Comparison of ENCODE assay signal across 10 mouse cellular contexts in the genomic region with DNA sequence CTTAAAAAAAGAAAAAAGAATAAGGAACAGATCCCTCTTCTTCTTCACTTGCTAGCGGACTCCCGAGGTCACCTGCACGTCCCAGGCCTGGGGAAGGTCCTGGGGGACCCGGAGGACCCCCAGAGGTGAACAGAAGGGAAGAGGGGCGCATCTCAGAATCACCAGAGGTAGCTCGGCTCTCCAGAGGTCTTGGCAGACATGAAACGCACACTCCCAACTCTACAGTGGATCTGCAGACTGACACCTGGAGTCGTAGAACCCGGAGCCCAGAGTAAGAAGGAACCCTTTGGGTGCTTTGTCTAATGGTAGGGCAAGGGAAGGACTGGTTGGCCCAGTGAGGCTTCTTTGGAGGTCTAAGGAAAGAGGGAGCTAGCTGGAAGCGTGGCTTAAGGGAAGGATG. TPM values are rescaled to one million over a fixed set of nuclear protein-coding genes. Genes with fewer than 3 reads are reported as not detected.
DNase-seq lines count a peak whose midpoint lies in the region; ATAC-seq and TF ChIP-seq lines count a peak whose summit lies in the region.
"Had no signal": no experiment of that assay in that cellular context is flagged by ENCODE, and none has a peak within 500 bp of the region (broad histone marks: within the 10 kb centered on the region; RNA-seq: fewer than 3 reads in every experiment).

No protein-coding gene starts in this region.

- no peak overlapping the region for H3K27ac ChIP-seq in heart, adult 2 months
- H3K27ac ChIP-seq in ES-E14 (ENCODE audit: insufficient read depth, low read depth, low read length, poor library complexity, severe bottlenecking), result no peak overlapping the region
- H3K27ac ChIP-seq in heart, postnatal 0 days (ENCODE audit: low read depth), result no peak overlapping the region
- H3K27ac ChIP-seq in liver, embryonic 16.5 days (ENCODE audit: low read length), result no peak overlapping the region

- no peaks in the 10 kb centered on the region for H3K27me3 ChIP-seq in heart, adult 2 months (ENCODE audit: control insufficient read depth, insufficient read depth, low read length)
- H3K27me3 ChIP-seq in heart, postnatal 0 days (ENCODE audit: control insufficient read depth, insufficient read depth, low read length), result no peaks in the 10 kb centered on the region
- peaks cover 8% of the 10 kb centered on the region for H3K27me3 ChIP-seq in liver, embryonic 16.5 days (ENCODE audit: control insufficient read depth, insufficient read depth, low read depth, low read length)

- no peak for TF ChIP-seq CTCF in heart, adult 2 months (IDR thresholded peaks at IDR 0.05)
- no peak for TF ChIP-seq CTCF in heart, postnatal 0 days (IDR thresholded peaks at IDR 0.05; ENCODE audit: low read depth)

- H3K4me3 ChIP-seq in heart, adult 2 months, result peak overlapping the region; percentile 58
- H3K4me3 ChIP-seq in ES-E14 (ENCODE audit: insufficient read depth in 1 of 2, low read depth in 1 of 2, low read length in 2 of 2, poor library complexity in 1 of 2, severe bottlenecking in 1 of 2), result peak overlapping the region; percentile 81 to 87
- H3K4me3 ChIP-seq in heart, postnatal 0 days (ENCODE audit: low read depth, low read length), result peak overlapping the region; percentile 49
- no peak overlapping the region for H3K4me3 ChIP-seq in liver, embryonic 16.5 days (ENCODE audit: low read depth, low read length)
- H3K4me3 ChIP-seq: myocyte had no signal

- intact Hi-C loops in heart, adult 2 months (cut with DNase I), result no loop called here

- no peaks in the 10 kb centered on the region for H3K36me3 ChIP-seq in heart, adult 2 months (ENCODE audit: control insufficient read depth, insufficient read depth, low read length)
- no peaks in the 10 kb centered on the region for H3K36me3 ChIP-seq in ES-E14 (ENCODE audit: control insufficient read depth, insufficient read depth, low read length, poor library complexity, severe bottlenecking)
- H3K36me3 ChIP-seq in heart, postnatal 0 days (replicated peaks; ENCODE audit: control insufficient read depth, insufficient read depth, low read length), result no peaks in the 10 kb centered on the region
- no peaks in the 10 kb centered on the region for H3K36me3 ChIP-seq in liver, embryonic 16.5 days (ENCODE audit: control insufficient read depth, insufficient read depth)

- TF ChIP-seq POLR2A in heart, adult 2 months (IDR thresholded peaks at IDR 0.05; ENCODE audit: insufficient read depth, low read depth, low read length), result no peak

- no peaks in the 10 kb centered on the region for H3K4me1 ChIP-seq in heart, adult 2 months (ENCODE audit: control insufficient read depth, insufficient read depth, low read length)
- peaks cover 2 to 9% of the 10 kb centered on the region in 2 experiments; a peak in 2 of 4 replicates for H3K4me1 ChIP-seq in ES-E14 (ENCODE audit: control insufficient read depth in 2 of 2, insufficient read depth in 2 of 2, low read length in 2 of 2, poor library complexity in 1 of 2)
- H3K4me1 ChIP-seq in heart, postnatal 0 days (ENCODE audit: control insufficient read depth, insufficient read depth), result 0 out of 2 replicates have a peak, but pooled peaks cover 5% of the 10 kb centered on the region
- no peaks in the 10 kb centered on the region; the same call in 1 of the 2 replicates for H3K4me1 ChIP-seq in liver, embryonic 16.5 days (ENCODE audit: control insufficient read depth, low read depth, low read length)

- DNase-seq in heart, adult 2 months, result no peak
- DNase-seq in heart, adult 9 months (ENCODE audit: low spot score in 2 of 2), result no peak
- no peak for DNase-seq in ES-E14 (ENCODE audit: low read depth, low spot score)
- DNase-seq in heart, postnatal 0 days (ENCODE audit: low spot score), result no peak
- DNase-seq in frontal cortex, postnatal 36 days (ENCODE audit: low spot score in 2 of 2), result no peak
- DNase-seq in thymus, postnatal 0 days (ENCODE audit: low spot score), result no peak
- DNase-seq: gastrocnemius, postnatal 25 days had no signal

- H3K4me2 ChIP-seq in heart, postnatal 0 days (ENCODE audit: low read depth, low read length), result peak overlapping the region; percentile 82
- H3K4me2 ChIP-seq in liver, embryonic 16.5 days (ENCODE audit: low read depth, low read length), result peak overlapping the region; percentile 66

- no peak overlapping the region for H3K9ac ChIP-seq in heart, adult 2 months (ENCODE audit: low read depth, low read length)
- H3K9ac ChIP-seq in ES-E14 (ENCODE audit: insufficient read depth, low read depth, low read length, poor library complexity, severe bottlenecking), result peak overlapping the region; percentile 74
- no peak overlapping the region for H3K9ac ChIP-seq in heart, postnatal 0 days (replicated peaks; ENCODE audit: low read depth, low read length)
- H3K9ac ChIP-seq in liver, embryonic 16.5 days (ENCODE audit: low read depth, low read length), result no peak overlapping the region

- no peaks in the 10 kb centered on the region for H3K9me3 ChIP-seq in ES-E14 (ENCODE audit: control insufficient read depth, insufficient read depth, low read depth, low read length)
- no peaks in the 10 kb centered on the region for H3K9me3 ChIP-seq in heart, postnatal 0 days (replicated peaks; ENCODE audit: control insufficient read depth, low read length)
- H3K9me3 ChIP-seq in liver, embryonic 16.5 days (replicated peaks; ENCODE audit: control insufficient read depth, low read length), result no peaks in the 10 kb centered on the region

- no peak; the same call in 1 of the 2 replicates for ATAC-seq in heart, postnatal 0 days (ENCODE audit: insufficient read depth, low read depth)
- ATAC-seq in liver, embryonic 16.5 days (ENCODE audit: low read depth), result no peak
- ATAC-seq in megakaryocyte-erythroid progenitor cell, adult 5-6 weeks (replicated peaks; ENCODE audit: low FRiP score, low TSS enrichment, poor library complexity, severe bottlenecking), result no peak

- in situ Hi-C loops in ES-E14 (cut with MboI; ENCODE audit: low sequenced_read_pairs in 2 of 2, unreplicated experiment in 2 of 2), result no loop called here

- no peaks in the 10 kb centered on the region for H3K79me2 ChIP-seq in heart, adult 2 months (replicated peaks; ENCODE audit: control insufficient read depth, insufficient read depth, low read length)

- no peak for TF ChIP-seq EP300 in heart, adult 2 months (IDR thresholded peaks at IDR 0.05; ENCODE audit: insufficient read depth, low read depth, low read length)
- no peak for TF ChIP-seq EP300 in heart, postnatal 0 days (IDR thresholded peaks at IDR 0.05; ENCODE audit: low read depth)

- WGBS in heart, adult 2 months, result 87% methylated on average over 10 of the region's 10 CpGs
- WGBS in heart, postnatal 0 days, result 84% methylated on average over 10 of the region's 10 CpGs
- WGBS in liver, embryonic 16.5 days (ENCODE audit: insufficient replicate concordance), result 68% methylated on average over 10 of the region's 10 CpGs

RNA-seq across cellular contexts. Expression of a gene that starts 11.5 kb away (rescaled TPM):
- total RNA-seq in heart, adult 2 months (2021), result 1 to 10 TPM; 2.9 to 3.2 TPM
- polyA plus RNA-seq in heart, adult 2 months (2012; rRNA removed), result 6.7 and 7.2 TPM in 2 replicates
- 17.8 and 20.2 TPM in 2 replicates for total RNA-seq in ES-E14 (2012; rRNA removed)
- total RNA-seq in heart, postnatal 0 days (2014; rRNA removed; ENCODE audit: low replicate concordance), result 1.3 and 3.4 TPM in 2 replicates
- polyA plus RNA-seq in heart, postnatal 0 days (2015; fragmentation: Nextera tagmentation; extraction: Ambion mirVana), result 0.78 and 1.2 TPM in 2 replicates
- 0.47 and 0.78 TPM in 2 replicates for polyA plus RNA-seq in liver, embryonic 16.5 days (2015; fragmentation: Nextera tagmentation; extraction: Ambion mirVana)
- 0.27 TPM in 1 of 2 replicates, not detected in the other for total RNA-seq in megakaryocyte-erythroid progenitor cell, adult 5-6 weeks (2014; fragmentation: Nextera tagmentation)
- total RNA-seq in megakaryocyte-erythroid progenitor cell, adult 5-6 weeks (2017), result not detected in 2 replicates
- polyA plus RNA-seq in thymus, postnatal 0 days (2015; fragmentation: Nextera tagmentation; extraction: Ambion mirVana), result 3.3 and 4.6 TPM in 2 replicates

RNA-seq across cellular contexts. Expression of a gene that starts 11.5 kb away (rescaled TPM):
- 10 to 100 TPM; 27.3 to 29.6 TPM for total RNA-seq in heart, adult 2 months (2021)
- polyA plus RNA-seq in heart, adult 2 months (2012; rRNA removed), result 20.9 and 36.0 TPM in 2 replicates
- 31.4 and 37.9 TPM in 2 replicates for total RNA-seq in ES-E14 (2012; rRNA removed)
- 10.6 and 28.8 TPM in 2 replicates for total RNA-seq in heart, postnatal 0 days (2014; rRNA removed; ENCODE audit: low replicate concordance)
- polyA plus RNA-seq in heart, postnatal 0 days (2015; fragmentation: Nextera tagmentation; extraction: Ambion mirVana), result 19.2 and 22.8 TPM in 2 replicates
- polyA plus RNA-seq in liver, embryonic 16.5 days (2015; fragmentation: Nextera tagmentation; extraction: Ambion mirVana), result 293 and 328 TPM in 2 replicates
- 35.5 and 79.3 TPM in 2 replicates for total RNA-seq in megakaryocyte-erythroid progenitor cell, adult 5-6 weeks (2014; fragmentation: Nextera tagmentation)
- total RNA-seq in megakaryocyte-erythroid progenitor cell, adult 5-6 weeks (2017), result 161 and 186 TPM in 2 replicates
- polyA plus RNA-seq in thymus, postnatal 0 days (2015; fragmentation: Nextera tagmentation; extraction: Ambion mirVana), result 16.2 and 17.2 TPM in 2 replicates

RNA-seq across cellular contexts. Expression of a gene that starts 17.1 kb away (rescaled TPM):
- under 1 TPM in 1 of 2 experiments, not detected in 1; 0.76 TPM for total RNA-seq in heart, adult 2 months (2021)
- polyA plus RNA-seq in heart, adult 2 months (2012; rRNA removed), result 0.45 and 0.47 TPM in 2 replicates
- 32.5 and 33.0 TPM in 2 replicates for total RNA-seq in ES-E14 (2012; rRNA removed)
- total RNA-seq in heart, postnatal 0 days (2014; rRNA removed; ENCODE audit: low replicate concordance), result not detected in 2 replicates
- polyA plus RNA-seq in heart, postnatal 0 days (2015; fragmentation: Nextera tagmentation; extraction: Ambion mirVana), result 0.11 and 0.34 TPM in 2 replicates
- polyA plus RNA-seq in liver, embryonic 16.5 days (2015; fragmentation: Nextera tagmentation; extraction: Ambion mirVana), result 1.3 and 1.8 TPM in 2 replicates
- not detected in 2 replicates for total RNA-seq in megakaryocyte-erythroid progenitor cell, adult 5-6 weeks (2014; fragmentation: Nextera tagmentation)
- not detected in 2 replicates for total RNA-seq in megakaryocyte-erythroid progenitor cell, adult 5-6 weeks (2017)
- polyA plus RNA-seq in thymus, postnatal 0 days (2015; fragmentation: Nextera tagmentation; extraction: Ambion mirVana), result 1.1 and 1.2 TPM in 2 replicates

RNA-seq across cellular contexts. Expression of a gene that starts 27.4 kb away (rescaled TPM):
- 100 to 1,000 TPM; 132 to 152 TPM for total RNA-seq in heart, adult 2 months (2021)
- polyA plus RNA-seq in heart, adult 2 months (2012; rRNA removed), result 158 and 177 TPM in 2 replicates
- 131 and 178 TPM in 2 replicates for total RNA-seq in ES-E14 (2012; rRNA removed)
- 78.4 and 107 TPM in 2 replicates for total RNA-seq in heart, postnatal 0 days (2014; rRNA removed; ENCODE audit: low replicate concordance)
- polyA plus RNA-seq in heart, postnatal 0 days (2015; fragmentation: Nextera tagmentation; extraction: Ambion mirVana), result 108 and 110 TPM in 2 replicates
- polyA plus RNA-seq in liver, embryonic 16.5 days (2015; fragmentation: Nextera tagmentation; extraction: Ambion mirVana), result 122 and 124 TPM in 2 replicates
- total RNA-seq in megakaryocyte-erythroid progenitor cell, adult 5-6 weeks (2014; fragmentation: Nextera tagmentation), result 100 and 140 TPM in 2 replicates
- total RNA-seq in megakaryocyte-erythroid progenitor cell, adult 5-6 weeks (2017), result 285 and 323 TPM in 2 replicates
- 110 and 111 TPM in 2 replicates for polyA plus RNA-seq in thymus, postnatal 0 days (2015; fragmentation: Nextera tagmentation; extraction: Ambion mirVana)

RNA-seq across cellular contexts. Expression of a gene that starts 32.4 kb away (rescaled TPM):
- total RNA-seq in heart, adult 2 months (2021), result 100 to 1,000 TPM; 219 to 306 TPM
- 142 and 198 TPM in 2 replicates for polyA plus RNA-seq in heart, adult 2 months (2012; rRNA removed)
- total RNA-seq in ES-E14 (2012; rRNA removed), result 60.3 and 87.7 TPM in 2 replicates
- total RNA-seq in heart, postnatal 0 days (2014; rRNA removed; ENCODE audit: low replicate concordance), result 70.6 and 97.2 TPM in 2 replicates
- polyA plus RNA-seq in heart, postnatal 0 days (2015; fragmentation: Nextera tagmentation; extraction: Ambion mirVana), result 73.7 and 74.8 TPM in 2 replicates
- 44.0 and 44.6 TPM in 2 replicates for polyA plus RNA-seq in liver, embryonic 16.5 days (2015; fragmentation: Nextera tagmentation; extraction: Ambion mirVana)
- total RNA-seq in megakaryocyte-erythroid progenitor cell, adult 5-6 weeks (2014; fragmentation: Nextera tagmentation), result 81.0 and 92.5 TPM in 2 replicates
- total RNA-seq in megakaryocyte-erythroid progenitor cell, adult 5-6 weeks (2017), result 23.3 and 50.0 TPM in 2 replicates
- polyA plus RNA-seq in thymus, postnatal 0 days (2015; fragmentation: Nextera tagmentation; extraction: Ambion mirVana), result 86.5 and 87.3 TPM in 2 replicates

Comparison
In these comparisons a context has a peak if more than half of its experiments do, and no peak if none do; other contexts are left out.
1. RNA of a gene that starts 17.1 kb away (total RNA-seq): 32.5 to 33.0 TPM in ES-E14; 0.76 TPM in heart, adult 2 months, not detected in heart, postnatal 0 days and not detected in megakaryocyte-erythroid progenitor cell, adult 5-6 weeks; every median in the first group is over 10 times any median in the second.